ENCODE assay signal across 9 mouse cellular contexts in genomic region chr11:8664393-8664743, GRCm38 (mm10). TPM values are rescaled to one million over a fixed set of nuclear protein-coding genes. Genes with fewer than 3 reads are reported as not detected.
DNase-seq lines count a peak whose midpoint lies in the region; ATAC-seq and TF ChIP-seq lines count a peak whose summit lies in the region.
"Had no signal": no experiment of that assay in that cellular context is flagged by ENCODE, and none has a peak within 500 bp of the region (broad histone marks: within the 10 kb centered on the region; RNA-seq: fewer than 3 reads in every experiment).

Tns3 (minus strand) TSS chr11:8664535.

- intact Hi-C loops in gastrocnemius, adult 2 months (cut with DNase I): loop anchor here (5.0 kb wide), 1 partner anchor 127 kb away; no protein-coding TSS in a partner anchor
- intact Hi-C loops in left cerebral cortex, postnatal 36 days (cut with DNase I): loop anchor here (5.0 kb wide), 2 partner anchors 42 to 127 kb away; no protein-coding TSS in a partner anchor

- no peaks in the 10 kb centered on the region for H3K36me3 ChIP-seq in hindbrain, embryonic 16.5 days (ENCODE audit: control insufficient read depth, insufficient read depth, low read length)
- no peaks in the 10 kb centered on the region for H3K36me3 ChIP-seq in megakaryocyte, embryonic 14.5 days (replicated peaks; ENCODE audit: low read length)
- H3K36me3 ChIP-seq: G1E had no signal

- TF ChIP-seq CTCF in gastrocnemius, adult 2 months (IDR thresholded peaks at IDR 0.05): peak; percentile 54

- H3K27me3 ChIP-seq in hindbrain, embryonic 16.5 days (replicated peaks; ENCODE audit: control insufficient read depth, insufficient read depth, low read length): no peaks in the 10 kb centered on the region
- H3K27me3 ChIP-seq in megakaryocyte, embryonic 14.5 days (replicated peaks): peaks cover 54% of the 10 kb centered on the region

- DNase-seq in frontal cortex, adult 2 months (ENCODE audit: extremely low spot score in 1 of 2, low spot score in 1 of 2): no peak
- DNase-seq in frontal cortex, postnatal 25 days (ENCODE audit: low spot score in 2 of 2): no peak
- DNase-seq in adrenal gland, postnatal 4 days (ENCODE audit: low spot score in 2 of 2): peak in 1 of 2 experiments; percentile 37
- peak; percentile 82 for DNase-seq in gastrocnemius, adult 2 months
- DNase-seq in left cerebral cortex, postnatal 36 days (ENCODE audit: low spot score in 2 of 2): no peak
- DNase-seq in thymus, postnatal 0 days (ENCODE audit: low spot score): peak; percentile 53

- peak within 1 kb of the TSS; percentile 85 for H3K27ac ChIP-seq in gastrocnemius, adult 2 months
- H3K27ac ChIP-seq in hindbrain, embryonic 16.5 days (ENCODE audit: low read depth, low read length): peak within 1 kb of the TSS; percentile 51; the same call in 1 of the 2 replicates

- peak; percentile 75 for ATAC-seq in hindbrain, embryonic 16.5 days

- H3K9ac ChIP-seq in hindbrain, embryonic 16.5 days (ENCODE audit: low read depth, low read length): peak within 1 kb of the TSS; percentile 82

- peaks cover 15% of the 10 kb centered on the region for H3K4me1 ChIP-seq in hindbrain, embryonic 16.5 days (ENCODE audit: control insufficient read depth, insufficient read depth, low read depth, low read length)
- H3K4me1 ChIP-seq in megakaryocyte, embryonic 14.5 days: peaks cover 15% of the 10 kb centered on the region

- no peaks in the 10 kb centered on the region for H3K9me3 ChIP-seq in hindbrain, embryonic 16.5 days (ENCODE audit: control insufficient read depth, low read length)
- H3K9me3 ChIP-seq in megakaryocyte, embryonic 14.5 days: peaks cover 18% of the 10 kb centered on the region

- H3K4me3 ChIP-seq in gastrocnemius, adult 2 months: peak within 1 kb of the TSS; percentile 95
- peak within 1 kb of the TSS; percentile 74 for H3K4me3 ChIP-seq in hindbrain, embryonic 16.5 days (ENCODE audit: low read length)
- peak within 1 kb of the TSS; percentile 90 for H3K4me3 ChIP-seq in megakaryocyte, embryonic 14.5 days (replicated peaks)

- H3K4me2 ChIP-seq in hindbrain, embryonic 16.5 days (ENCODE audit: low read length): peak within 1 kb of the TSS; percentile 95

- 0% methylated on average over 35 of the region's 37 CpGs for WGBS in hindbrain, embryonic 16.5 days

RNA-seq across cellular contexts. Expression of gene Tns3, which starts in this region (rescaled TPM):
- 25.7 and 27.8 TPM in 2 replicates for polyA plus RNA-seq in frontal cortex, adult 2 months (2012; rRNA removed)
- total RNA-seq in adrenal gland, postnatal 4 days (2021): 10 to 100 TPM; 67.7 to 81.2 TPM
- 1 to 10 TPM; 4.9 to 9.8 TPM for total RNA-seq in gastrocnemius, adult 2 months (2021)
- polyA plus RNA-seq in hindbrain, embryonic 16.5 days (2015; fragmentation: Nextera tagmentation; extraction: Ambion mirVana): 7.5 and 8.6 TPM in 2 replicates
- 10 to 100 TPM; 36.9 to 39.4 TPM for total RNA-seq in left cerebral cortex, postnatal 36 days (2021)
- 1.7 TPM in 1 of 2 replicates, not detected in the other for polyA plus RNA-seq in megakaryocyte, embryonic 14.5 days (2012; ENCODE audit: insufficient read depth, low replicate concordance)
- polyA plus RNA-seq in thymus, postnatal 0 days (2015; fragmentation: Nextera tagmentation; extraction: Ambion mirVana): 5.2 and 6.0 TPM in 2 replicates
- polyA plus RNA-seq: G1E had no signal

Comparison
In these comparisons a context has a peak if more than half of its experiments do, and no peak if none do; other contexts are left out.
1. DNase-seq: peak in gastrocnemius, adult 2 months (single experiment) and thymus, postnatal 0 days (single experiment); none in frontal cortex, adult 2 months (0 of 2), frontal cortex, postnatal 25 days (0 of 2) and left cerebral cortex, postnatal 36 days (0 of 2).
2. Peak in every context shown above with its lines, with median percentiles within 50 percentile points of each other: H3K4me3 ChIP-seq.